Mouse (Mus musculus) left cerebral cortex, adult 9 months (tissue): ENCODE results near the gene Psen1.

ENCODE experiments used
- DNase-seq, 2 experiments: peaks; one replicate each; pipeline ENCODE4 v3.0.0; 2022; ENCODE audit warnings: low spot score in 2 of 2

Gene Psen1

DNA sequence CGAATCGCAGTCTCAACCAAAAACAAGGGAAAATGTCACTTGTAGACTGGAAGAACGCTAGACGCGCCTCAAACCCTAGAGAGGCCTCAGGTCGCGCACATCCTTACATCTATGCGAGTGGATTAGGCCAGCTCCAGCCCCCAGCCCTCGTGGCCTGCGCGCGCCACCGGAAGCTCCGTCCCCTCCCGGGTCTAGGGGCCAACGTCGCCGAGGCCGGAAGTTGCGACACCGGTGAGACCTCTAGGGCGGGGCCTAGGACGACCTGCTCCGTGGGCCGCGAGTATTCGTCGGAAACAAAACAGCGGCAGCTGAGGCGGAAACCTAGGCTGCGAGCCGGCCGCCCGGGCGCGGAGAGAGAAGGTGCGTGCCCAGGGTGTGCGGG, at the start of gene Psen1:
Gene Psen1 (plus strand): TSS at position 219 of the 382 bp plus-strand sequence.
- DNase-seq, result peak; percentile 81 to 95

GRCm38 (mm10) chr12:83641233-83641632, 46.7 kb upstream of the Psen1 start:
- no peak for DNase-seq

GRCm38 (mm10) chr12:83643116-83643515, 44.8 kb upstream of the Psen1 start:
- DNase-seq, result no peak

DNA sequence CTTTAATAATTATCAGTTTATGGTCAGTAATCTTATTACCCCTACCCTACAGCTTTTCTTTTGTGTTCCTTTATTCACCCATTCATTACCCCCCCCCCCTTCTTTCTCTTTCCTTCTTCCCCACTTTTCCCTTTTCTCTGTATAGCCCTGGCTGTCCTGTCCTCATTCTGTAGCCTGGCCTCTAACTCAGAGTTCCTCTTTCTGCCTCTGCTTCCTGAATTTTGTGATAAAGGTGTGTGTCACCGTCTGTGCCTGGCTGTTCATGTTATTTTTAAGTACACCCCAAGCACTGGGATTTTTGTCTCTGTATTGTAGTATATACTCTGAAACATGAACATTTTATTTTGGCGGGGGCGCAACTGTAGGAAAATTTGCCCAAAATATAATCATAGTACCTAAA, 37.6 kb upstream of the Psen1 start:
- no peak for DNase-seq

DNA sequence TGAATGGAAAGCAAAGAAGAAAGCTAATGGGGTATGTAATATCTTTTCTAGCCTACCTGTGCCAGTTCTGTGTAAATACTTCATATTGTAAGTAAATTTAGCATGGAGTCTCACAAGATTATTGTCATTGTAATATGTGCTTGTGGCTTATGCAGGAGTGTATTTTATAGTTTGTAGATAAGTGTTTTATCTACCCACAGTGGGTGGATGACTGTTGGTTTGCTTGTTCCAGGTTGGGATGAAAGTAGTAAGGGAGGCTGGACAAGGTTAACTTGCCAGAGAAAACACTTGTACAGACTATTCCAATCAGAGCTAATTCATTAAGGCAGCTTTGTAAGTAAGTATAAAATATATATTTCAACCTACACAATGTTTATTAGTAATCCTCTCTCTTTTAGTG, 36.5 kb upstream of the Psen1 start:
- DNase-seq, result no peak

DNA sequence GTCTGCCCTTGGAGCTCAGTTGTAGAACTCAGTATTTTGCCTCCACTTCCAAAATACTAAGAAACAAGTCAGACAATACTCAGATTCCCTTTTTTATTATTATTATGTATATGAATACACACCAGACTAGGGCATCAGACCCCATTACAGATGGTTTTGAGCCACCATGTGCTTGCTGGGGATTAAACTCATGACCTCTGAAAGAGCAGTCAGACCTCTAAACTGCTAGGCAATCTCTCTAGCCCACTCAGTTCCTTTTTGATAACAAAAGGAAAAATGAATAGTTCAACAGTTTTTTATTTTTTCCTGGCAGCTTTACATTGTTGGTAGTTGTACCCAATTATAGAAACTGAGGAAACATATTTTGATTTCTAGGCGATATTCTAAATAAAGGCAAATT, 2.5 kb upstream of the Psen1 start:
- DNase-seq, result no peak

DNA sequence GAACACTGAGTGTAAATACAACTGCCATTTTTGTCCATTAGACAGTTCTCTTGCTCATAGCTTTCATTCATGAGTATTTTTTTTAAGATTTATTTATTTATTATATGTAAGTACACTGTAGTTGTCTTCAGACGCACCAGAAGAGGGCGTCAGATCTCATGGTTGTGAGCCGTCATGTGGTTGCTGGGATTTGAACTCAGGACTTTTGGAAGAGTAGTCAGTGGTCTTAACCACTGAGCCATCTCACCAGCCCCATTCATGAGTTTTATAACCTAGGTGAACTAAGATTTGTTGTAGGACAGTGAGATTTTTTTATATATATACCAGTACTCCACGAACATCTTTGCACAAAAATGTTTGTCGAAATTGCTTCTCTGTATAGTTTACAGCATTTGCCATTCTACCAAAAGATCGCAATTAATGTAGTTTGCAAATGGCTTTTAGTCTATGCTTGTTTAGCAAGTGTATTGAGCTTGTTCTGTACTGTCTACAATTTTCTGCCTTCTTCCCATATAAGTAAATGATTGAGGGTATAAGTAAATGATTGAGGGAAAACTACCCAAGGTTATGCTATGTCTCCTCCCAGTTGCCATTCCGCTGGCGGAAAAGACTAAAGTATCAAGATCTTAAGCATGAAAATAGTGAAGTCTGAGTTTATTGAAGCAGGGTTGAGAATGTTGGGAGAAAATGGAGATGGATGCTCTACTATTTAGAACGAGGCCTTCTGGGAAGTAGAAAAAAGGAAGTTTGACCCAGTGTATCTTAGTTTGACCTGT, 1.2 kb upstream of the Psen1 start:
- DNase-seq, result no peak

DNA sequence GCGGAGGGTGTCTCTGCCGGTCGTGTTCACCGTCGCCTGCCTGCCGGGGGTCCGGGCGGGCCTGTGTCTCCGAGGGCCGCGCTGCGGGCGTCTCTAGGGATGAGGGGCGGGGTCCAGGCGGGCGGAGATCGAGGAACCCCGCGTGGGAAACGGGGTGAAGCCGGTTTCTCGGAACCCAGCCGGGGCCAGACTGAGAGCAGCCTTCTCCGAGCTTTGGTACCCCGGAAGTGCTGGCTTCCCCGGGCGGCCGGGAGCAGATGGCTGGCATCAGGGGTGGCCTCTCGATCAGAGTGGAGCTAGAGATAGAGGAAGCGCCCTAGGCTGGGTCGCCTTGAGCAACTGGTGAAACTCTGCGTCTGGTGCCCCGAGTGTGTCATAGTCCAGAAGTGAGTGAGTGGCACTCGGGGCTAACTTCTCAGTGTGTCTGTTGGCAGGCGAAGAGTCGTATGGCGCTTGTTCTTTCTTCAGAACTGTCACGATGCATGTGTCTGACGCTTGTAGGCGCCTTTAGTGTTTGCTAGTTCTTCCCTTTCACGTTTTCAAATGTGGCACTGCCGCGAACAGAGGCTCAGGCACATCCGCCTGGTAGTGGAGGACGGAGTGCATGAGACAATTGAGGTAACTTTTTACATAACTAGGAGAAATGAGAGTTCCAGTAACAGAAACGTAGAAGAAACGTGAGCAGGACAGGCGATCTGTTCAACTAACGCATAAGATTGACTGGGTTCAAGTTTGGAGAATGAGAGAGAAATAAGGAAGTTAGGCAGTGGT, 549 bp downstream of the Psen1 start:
- DNase-seq, result peak; percentile 33 to 44

DNA sequence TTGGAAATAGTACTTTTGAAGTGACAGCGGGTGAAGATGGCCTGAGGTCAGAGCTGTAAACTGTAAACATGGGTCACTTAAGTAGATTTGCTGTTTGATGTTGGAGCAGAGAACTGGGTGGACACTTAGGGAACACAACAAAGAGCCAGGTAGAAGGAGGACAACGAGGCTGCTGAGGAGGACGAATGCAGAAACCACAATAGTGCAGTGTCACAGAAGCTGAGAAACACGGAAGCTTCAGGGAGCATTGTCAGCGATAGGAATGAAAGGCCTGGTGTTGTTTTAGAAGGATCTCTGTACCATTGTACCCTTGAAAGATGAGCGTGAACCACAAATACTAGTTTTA, 1.1 kb downstream of the Psen1 start:
- no peak for DNase-seq

GRCm38 (mm10) chr12:83694011-83694410, 6.1 kb downstream of the Psen1 start:
- DNase-seq, result no peak

DNA sequence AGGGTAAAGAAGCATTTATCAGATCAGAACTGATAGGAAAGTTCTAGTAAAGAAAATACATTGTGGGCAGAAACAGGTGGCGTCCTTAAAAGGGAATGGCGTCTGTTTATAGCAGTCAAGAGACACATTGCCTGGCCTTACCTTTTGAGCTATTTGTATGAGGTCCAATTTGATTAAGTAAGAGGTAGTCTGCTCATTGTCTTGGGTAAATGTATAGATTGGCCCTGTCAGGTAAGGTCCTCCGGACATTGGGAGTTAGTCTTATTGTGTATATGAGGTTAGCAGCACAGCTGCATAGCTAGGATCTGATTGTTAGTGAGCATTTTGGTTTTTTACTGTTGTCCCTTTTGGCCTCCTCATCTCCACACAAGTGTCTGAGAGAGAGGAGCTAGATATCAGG, 6.7 kb downstream of the Psen1 start:
- no peak for DNase-seq

- DNase-seq, result no peak
Measured at GRCm38 (mm10) chr12:83698637-83699036, 10.7 kb downstream of the Psen1 start.

DNA sequence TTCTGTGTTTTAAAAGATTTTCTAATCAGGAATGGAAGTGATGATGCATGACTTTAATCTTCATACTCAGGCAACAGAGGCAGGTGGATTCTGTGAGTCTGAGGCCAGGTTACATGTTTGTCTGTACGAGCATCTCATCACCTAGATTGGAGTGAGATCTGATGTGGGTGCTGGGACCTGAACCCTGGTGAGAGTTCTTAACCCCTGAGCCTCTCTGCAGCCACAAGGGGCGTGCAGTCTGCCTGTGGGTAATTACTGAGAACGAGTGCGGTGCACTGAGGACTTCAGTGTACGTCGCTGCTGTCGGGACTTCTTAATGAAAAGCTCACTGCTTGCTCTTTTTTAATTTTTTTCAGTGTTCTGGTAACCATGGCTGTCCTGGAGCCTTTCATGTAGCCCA, 13.7 kb downstream of the Psen1 start:
- DNase-seq, result no peak

- DNase-seq, result no peak
Measured at GRCm38 (mm10) chr12:83702796-83703195, 14.8 kb downstream of the Psen1 start.

DNA sequence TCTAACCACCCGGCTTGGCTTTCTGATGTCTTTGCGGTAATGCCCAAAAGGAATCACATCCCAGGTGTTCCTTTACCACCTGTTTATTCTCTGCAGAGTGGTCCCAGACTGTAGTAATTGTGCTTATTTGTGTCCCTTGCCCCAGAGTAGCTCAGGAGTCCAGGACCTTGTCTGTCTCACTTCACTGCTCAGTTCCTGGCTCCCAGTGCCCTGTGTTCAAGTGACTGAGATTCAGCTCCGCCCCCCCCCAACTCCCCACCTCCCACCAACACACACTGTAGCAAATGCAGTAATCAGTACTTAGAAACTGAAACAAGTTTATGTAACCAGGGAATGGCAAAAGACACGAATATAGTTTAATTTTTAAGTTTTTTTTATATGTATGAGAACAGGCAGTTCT, 19.0 kb downstream of the Psen1 start:
- DNase-seq, result no peak

GRCm38 (mm10) chr12:83708160-83709092, 20.5 kb downstream of the Psen1 start:
- no peak for DNase-seq

DNA sequence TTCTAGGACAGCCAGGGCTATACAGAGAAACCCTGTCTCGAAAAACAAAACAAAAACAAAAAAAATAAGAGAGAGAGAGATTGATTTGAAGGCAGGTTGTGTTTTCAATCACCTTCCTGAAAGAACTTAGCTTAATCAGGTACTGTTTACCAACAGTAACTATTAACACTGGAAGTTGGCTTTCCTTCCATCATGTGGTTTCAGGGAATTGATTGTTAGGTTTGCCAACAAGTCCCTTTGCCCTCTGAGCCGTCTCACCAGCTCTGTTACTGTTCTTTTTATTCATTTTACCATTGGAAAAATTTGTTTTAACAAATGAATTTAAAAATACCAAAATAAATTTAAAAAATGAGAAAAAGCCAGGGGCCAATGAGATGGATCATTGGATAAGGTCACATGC, 22.0 kb downstream of the Psen1 start:
- no peak for DNase-seq

- peak in 1 of 2 experiments; percentile 75 for DNase-seq
Measured at GRCm38 (mm10) chr12:83713749-83714148, 25.8 kb downstream of the Psen1 start.

DNA sequence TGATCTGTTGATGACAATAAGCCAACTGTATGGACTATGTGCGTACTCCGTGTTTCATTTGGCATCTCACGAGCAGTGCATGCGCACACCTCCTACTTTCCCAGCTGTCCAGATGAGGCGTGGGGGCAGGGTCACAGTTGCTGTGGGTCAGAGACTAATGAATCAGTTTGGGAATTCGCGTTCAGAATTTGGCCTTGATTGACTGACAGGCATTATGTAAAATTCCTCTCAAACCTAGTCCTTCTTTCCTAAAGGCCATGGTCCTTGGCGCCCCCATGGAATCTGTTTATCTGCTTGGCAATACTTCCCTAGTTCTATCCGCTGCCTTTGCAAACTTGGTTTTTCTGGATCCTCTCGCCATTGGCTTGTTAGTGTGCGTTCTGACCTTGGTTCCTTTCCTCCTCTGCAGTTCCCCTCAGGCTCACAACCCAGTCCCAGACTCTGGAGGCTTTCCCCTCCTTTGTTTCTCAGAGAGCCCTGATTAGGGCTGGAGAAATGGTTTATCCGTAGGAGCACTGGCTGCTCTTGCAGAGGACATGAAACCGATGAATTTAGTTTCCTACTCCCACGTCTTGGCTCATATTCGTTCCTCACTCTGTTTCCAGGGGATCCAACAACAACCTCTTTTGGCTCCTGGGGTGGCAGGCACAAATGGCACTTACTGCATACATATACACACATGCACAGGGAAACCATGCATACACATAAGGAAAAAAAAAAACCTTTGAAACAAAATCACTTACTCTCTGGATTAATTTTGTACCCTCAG, 28.6 kb downstream of the Psen1 start:
- DNase-seq, result peak; percentile 28 to 48

GRCm38 (mm10) chr12:83719431-83719830, 31.5 kb downstream of the Psen1 start:
- no peak for DNase-seq

DNA sequence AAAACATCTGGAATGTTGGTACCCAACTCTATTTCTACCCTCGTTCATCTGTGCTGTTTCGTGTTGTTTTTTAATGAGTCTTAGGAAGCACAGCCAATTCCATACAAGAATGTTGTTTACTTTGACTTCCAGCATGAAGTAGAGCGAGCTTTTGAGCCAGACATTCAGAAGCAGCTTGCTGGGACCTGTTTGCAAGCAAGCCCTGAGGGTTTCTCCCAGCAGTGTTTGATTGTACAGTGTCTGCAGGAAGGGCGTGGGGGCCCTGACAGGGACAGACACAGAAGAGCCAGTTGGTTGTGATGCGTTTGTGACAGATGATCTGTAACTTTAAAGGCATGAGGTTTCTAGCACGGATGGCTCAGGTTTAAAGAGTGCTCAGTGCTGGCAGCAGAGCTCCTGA, 33.3 kb downstream of the Psen1 start:
- no peak for DNase-seq
